Mouse (Mus musculus) embryonic facial prominence, embryonic 14.5 days (tissue): ENCODE data around the gene Tbc1d7. TPM values are rescaled to one million over a fixed set of nuclear protein-coding genes. Genes with fewer than 3 reads are reported as not detected.

Experiments
- ATAC-seq: fragments of 200-750 bp; cut with Nextera tagmentation; 2 replicates; pipeline ENCODE4 v1.8.0; 2017; ENCODE audit warnings: low read depth, moderate number of reproducible peaks, moderate TSS enrichment
- DNase-seq: peaks from one replicate; pipeline ENCODE4 v3.0.0-alpha.2; 2015; ENCODE audit warnings: low spot score
- H3K27ac ChIP-seq: fragments of 300-500 bp; sonication (generic); replicated peaks from 2 replicates; pipeline ENCODE4 v1.5.1; 2014; ENCODE audit warnings: low read depth, mild to moderate bottlenecking, low read length, moderate library complexity
- H3K27me3 ChIP-seq: fragments of 300-500 bp; sonication (generic); replicated peaks from 2 replicates; pipeline ENCODE4 v1.6.1; 2014; ENCODE audit warnings: low read length; ENCODE audit not compliant: control insufficient read depth, insufficient read depth
- H3K36me3 ChIP-seq: fragments of 300-500 bp; sonication (generic); 2 replicates; pipeline ENCODE4 v1.6.1; 2014; ENCODE audit warnings: low read length, mixed read lengths; ENCODE audit not compliant: control insufficient read depth, insufficient read depth
- H3K4me1 ChIP-seq: fragments of 300-500 bp; sonication (generic); 2 replicates; pipeline ENCODE4 v1.6.1; 2014; ENCODE audit warnings: antibody characterized with exemption, low read length; ENCODE audit not compliant: control insufficient read depth, insufficient read depth
- H3K4me2 ChIP-seq: fragments of 300-500 bp; sonication (generic); 2 replicates; pipeline ENCODE4 v1.6.1; 2014; ENCODE audit warnings: low read depth, mild to moderate bottlenecking, low read length, moderate library complexity, mixed read lengths
- H3K4me3 ChIP-seq: fragments of 300-500 bp; sonication (generic); 2 replicates; pipeline ENCODE4 v1.5.1; 2014; ENCODE audit warnings: low read depth, mild to moderate bottlenecking, low read length
- H3K9ac ChIP-seq: fragments of 300-500 bp; sonication (generic); 2 replicates; pipeline ENCODE4 v1.6.1; 2014; ENCODE audit warnings: low read depth, mild to moderate bottlenecking, low read length, moderate library complexity, mixed read lengths
- H3K9me3 ChIP-seq: fragments of 300-500 bp; sonication (generic); 2 replicates; pipeline ENCODE4 v1.6.1; 2016; ENCODE audit warnings: low read length; ENCODE audit not compliant: control insufficient read depth
- WGBS: fragments of 180-500 bp; shearing (Covaris S2); extraction: QIAGEN DNeasy Blood & Tissue Kit; methylation state at CpG from one replicate; pipeline ENCODE4 v1.1.7; 2014; 5-methylcytosine and 5-hydroxymethylcytosine counted together
- polyA plus RNA-seq: library from polyadenylated mRNA; unstranded; fragments of >200 nt; fragmentation: Nextera tagmentation; extraction: Ambion mirVana; gene quantifications from 2 replicates; pipeline ENCODE4 v1.2.1, GENCODE M21; 2014

Gene Tbc1d7
- polyA plus RNA-seq, 1 experiment from 2014 or later: 45.9 TPM

GRCm38 (mm10) chr13:43212338-43212737, 41.0 kb upstream of the Tbc1d7 start:
- H3K9ac ChIP-seq: no peak overlapping the region
- no peak overlapping the region for H3K4me2 ChIP-seq
- H3K4me3 ChIP-seq: no peak overlapping the region
- no peaks in the 10 kb centered on the region for H3K4me1 ChIP-seq
- 51% methylated on average over 7 of the region's 7 CpGs for WGBS
- DNase-seq (no peak), ATAC-seq (no peak)
- no peaks in the 10 kb centered on the region for H3K36me3 ChIP-seq
- no peak overlapping the region for H3K27ac ChIP-seq
- no peaks in the 10 kb centered on the region for H3K9me3 ChIP-seq
- H3K27me3 ChIP-seq: no peaks in the 10 kb centered on the region

- Histone ChIP-seq H3K9me3 (no peaks in the 10 kb centered on the region), H3K4me2 (no peak overlapping the region), H3K27me3 (no peaks in the 10 kb centered on the region), H3K27ac (no peak overlapping the region), H3K36me3 (no peaks in the 10 kb centered on the region), H3K4me1 (no peaks in the 10 kb centered on the region), H3K9ac (no peak overlapping the region), H3K4me3 (no peak overlapping the region)
- no peak for DNase-seq
- 85% methylated on average over 5 of the region's 5 CpGs for WGBS
- no peak for ATAC-seq
Observed at GRCm38 (mm10) chr13:43210956-43211355, 39.7 kb upstream of the Tbc1d7 start.

- H3K4me1 ChIP-seq: no peaks in the 10 kb centered on the region
- no peaks in the 10 kb centered on the region for H3K9me3 ChIP-seq
- H3K27ac ChIP-seq: no peak overlapping the region
- 73% methylated on average over 5 of the region's 5 CpGs for WGBS
- no peaks in the 10 kb centered on the region for H3K27me3 ChIP-seq
- no peak overlapping the region for H3K4me2 ChIP-seq
- H3K4me3 ChIP-seq: no peak overlapping the region
- ATAC-seq: peak; percentile 67
- no peak overlapping the region for H3K9ac ChIP-seq
- no peaks in the 10 kb centered on the region for H3K36me3 ChIP-seq
- DNase-seq: no peak
Observed at GRCm38 (mm10) chr13:43209560-43209959, 38.3 kb upstream of the Tbc1d7 start.

GRCm38 (mm10) chr13:43208914-43209439, 37.7 kb upstream of the Tbc1d7 start:
- DNase-seq: no peak

GRCm38 (mm10) chr13:43206118-43206683, 34.9 kb upstream of the Tbc1d7 start:
- Histone ChIP-seq H3K9ac (no peak overlapping the region), H3K4me3 (no peak overlapping the region), H3K4me2 (no peak overlapping the region), H3K9me3 (no peaks in the 10 kb centered on the region), H3K36me3 (no peaks in the 10 kb centered on the region), H3K27ac (no peak overlapping the region), H3K4me1 (no peaks in the 10 kb centered on the region), H3K27me3 (no peaks in the 10 kb centered on the region)
- no peak for DNase-seq
- WGBS: 86% methylated on average over 12 of the region's 12 CpGs
- ATAC-seq: no peak

More at GRCm38 (mm10) chr13:43208914-43209439, 37.7 kb upstream of the Tbc1d7 start:
- H3K9ac ChIP-seq: no peak overlapping the region
- no peaks in the 10 kb centered on the region for H3K9me3 ChIP-seq
- no peak overlapping the region for H3K4me3 ChIP-seq
- H3K36me3 ChIP-seq: no peaks in the 10 kb centered on the region
- H3K4me2 ChIP-seq: no peak overlapping the region
- WGBS: 39% methylated on average over 16 of the region's 16 CpGs
- H3K27ac ChIP-seq: no peak overlapping the region
- ATAC-seq: no peak; the same call in 1 of the 2 replicates
- no peaks in the 10 kb centered on the region for H3K4me1 ChIP-seq
- no peaks in the 10 kb centered on the region for H3K27me3 ChIP-seq

- DNase-seq: peak; percentile 40
- no peak for ATAC-seq
- Histone ChIP-seq H3K27ac (no peak overlapping the region), H3K9ac (no peak overlapping the region), H3K36me3 (no peaks in the 10 kb centered on the region), H3K9me3 (no peaks in the 10 kb centered on the region), H3K4me2 (no peak overlapping the region), H3K4me1 (no peaks in the 10 kb centered on the region), H3K27me3 (no peaks in the 10 kb centered on the region), H3K4me3 (no peak overlapping the region)
- 57% methylated on average over 5 of the region's 5 CpGs for WGBS
Observed at GRCm38 (mm10) chr13:43203641-43204040, 32.3 kb upstream of the Tbc1d7 start.

GRCm38 (mm10) chr13:43203234-43203633, 31.9 kb upstream of the Tbc1d7 start:
- DNase-seq (no peak), ATAC-seq (no peak)
- Histone ChIP-seq H3K27me3 (no peaks in the 10 kb centered on the region), H3K4me1 (no peaks in the 10 kb centered on the region), H3K9ac (no peak overlapping the region), H3K4me3 (no peak overlapping the region), H3K4me2 (no peak overlapping the region), H3K9me3 (no peaks in the 10 kb centered on the region), H3K27ac (no peak overlapping the region), H3K36me3 (no peaks in the 10 kb centered on the region)
- WGBS: 85% methylated on average over 7 of the region's 7 CpGs

GRCm38 (mm10) chr13:43202351-43202750, 31.1 kb upstream of the Tbc1d7 start:
- ATAC-seq (no peak), DNase-seq (no peak)
- Histone ChIP-seq H3K36me3 (no peaks in the 10 kb centered on the region), H3K4me1 (no peaks in the 10 kb centered on the region), H3K27ac (no peak overlapping the region), H3K4me3 (no peak overlapping the region), H3K9ac (no peak overlapping the region), H3K27me3 (no peaks in the 10 kb centered on the region), H3K4me2 (no peak overlapping the region), H3K9me3 (no peaks in the 10 kb centered on the region)
- WGBS: 79% methylated on average over 10 of the region's 10 CpGs

- Histone ChIP-seq H3K4me2 (no peak overlapping the region), H3K9me3 (no peaks in the 10 kb centered on the region), H3K36me3 (no peaks in the 10 kb centered on the region), H3K27me3 (no peaks in the 10 kb centered on the region), H3K4me3 (no peak overlapping the region), H3K9ac (no peak overlapping the region), H3K27ac (no peak overlapping the region), H3K4me1 (no peaks in the 10 kb centered on the region)
- 38% methylated on average over 22 of the region's 22 CpGs for WGBS
- ATAC-seq (no peak), DNase-seq (no peak)
Observed at GRCm38 (mm10) chr13:43201033-43201432, 29.7 kb upstream of the Tbc1d7 start.
